Mouse (Mus musculus): ENCODE data around the gene Erf.

GRCm38 (mm10) chr7:25290911-25291310 lies 40.4 kb upstream of the Erf start:
- TF ChIP-seq CTCF (conservative IDR thresholded peaks at IDR 0.05; ENCODE audit: low read length) (no peak), NANOG (IDR thresholded peaks at IDR 0.05; ENCODE audit: borderline replicate concordance, low read length) (no peak), POU5F1 (IDR thresholded peaks at IDR 0.05; ENCODE audit: borderline replicate concordance, low read length) (no peak)

Data from E14TG2a.4 (cell line).